Mouse (Mus musculus): ENCODE results near the gene Wdfy3.
A peak's percentile ranks its signal among the peaks of the same experiment; 100 is the strongest.

Gene Wdfy3

GRCm38 (mm10) chr5:102069767-102070413 is at the start of gene Wdfy3:
Wdfy3 (minus strand) TSS chr5:102069921.
- DNase-seq (ENCODE audit: low read depth, low spot score), result peak; percentile 92

GRCm38 (mm10) chr5:102113009-102113408 is 43.3 kb upstream of the Wdfy3 start:
- peak; percentile 43 for DNase-seq (ENCODE audit: low read depth, low spot score)

- DNase-seq (ENCODE audit: low read depth, low spot score), result no peak
Observed at GRCm38 (mm10) chr5:102112034-102112433, 42.3 kb upstream of the Wdfy3 start.

- no peak for DNase-seq (ENCODE audit: low read depth, low spot score)
Observed at GRCm38 (mm10) chr5:102110031-102110430, 40.3 kb upstream of the Wdfy3 start.

GRCm38 (mm10) chr5:102105919-102106318 is 36.2 kb upstream of the Wdfy3 start:
- no peak for DNase-seq (ENCODE audit: low read depth, low spot score)

GRCm38 (mm10) chr5:102101815-102102214 is 32.1 kb upstream of the Wdfy3 start:
- peak; percentile 79 for DNase-seq (ENCODE audit: low read depth, low spot score)

- no peak for DNase-seq (ENCODE audit: low read depth, low spot score)
Observed at GRCm38 (mm10) chr5:102100246-102101241, 30.8 kb upstream of the Wdfy3 start.

GRCm38 (mm10) chr5:102095576-102095975 is 25.9 kb upstream of the Wdfy3 start:
- peak; percentile 21 for DNase-seq (ENCODE audit: low read depth, low spot score)

GRCm38 (mm10) chr5:102090686-102091085 is 21.0 kb upstream of the Wdfy3 start:
- DNase-seq (ENCODE audit: low read depth, low spot score), result peak; percentile 53

GRCm38 (mm10) chr5:102084737-102085705 is 15.3 kb upstream of the Wdfy3 start:
- no peak for DNase-seq (ENCODE audit: low read depth, low spot score)

- peak; percentile 78 for DNase-seq (ENCODE audit: low read depth, low spot score)
Observed at GRCm38 (mm10) chr5:102074086-102074485, 4.4 kb upstream of the Wdfy3 start.

- DNase-seq (ENCODE audit: low read depth, low spot score), result no peak
Observed at GRCm38 (mm10) chr5:102072057-102072456, 2.3 kb upstream of the Wdfy3 start.

GRCm38 (mm10) chr5:102071241-102071640 is 1.5 kb upstream of the Wdfy3 start:
- no peak for DNase-seq (ENCODE audit: low read depth, low spot score)

GRCm38 (mm10) chr5:102070788-102071187 is 1.1 kb upstream of the Wdfy3 start:
- DNase-seq (ENCODE audit: low read depth, low spot score), result no peak

GRCm38 (mm10) chr5:102070414-102070768 is 670 bp upstream of the Wdfy3 start:
- DNase-seq (ENCODE audit: low read depth, low spot score), result peak; percentile 60

- peak; percentile 51 for DNase-seq (ENCODE audit: low read depth, low spot score)
Observed at GRCm38 (mm10) chr5:102069051-102069766, 512 bp downstream of the Wdfy3 start.

GRCm38 (mm10) chr5:102066458-102066857 is 3.3 kb downstream of the Wdfy3 start:
- no peak for DNase-seq (ENCODE audit: low read depth, low spot score)

- no peak for DNase-seq (ENCODE audit: low read depth, low spot score)
Observed at GRCm38 (mm10) chr5:102063013-102063752, 6.5 kb downstream of the Wdfy3 start.

- DNase-seq (ENCODE audit: low read depth, low spot score), result no peak
Observed at GRCm38 (mm10) chr5:102061816-102062215, 7.9 kb downstream of the Wdfy3 start.

GRCm38 (mm10) chr5:102055946-102056345 is 13.8 kb downstream of the Wdfy3 start:
- DNase-seq (ENCODE audit: low read depth, low spot score), result peak; percentile 44

Measured in ZHBTc4 (cell line).